Mouse (Mus musculus) induced T-regulatory cell, adult 2 months (primary cell): ENCODE data around the gene Pus7.
"Not testable (repeated sequence)": the region's sequence is repeated elsewhere in the genome, so short reads cannot be mapped to it uniquely, and the experiment has no call there.

ENCODE experiments used
- DNase-seq: peaks from one replicate; pipeline ENCODE4 v3.0.0-alpha.2; 2012; ENCODE audit warnings: low read depth

Gene Pus7

DNA sequence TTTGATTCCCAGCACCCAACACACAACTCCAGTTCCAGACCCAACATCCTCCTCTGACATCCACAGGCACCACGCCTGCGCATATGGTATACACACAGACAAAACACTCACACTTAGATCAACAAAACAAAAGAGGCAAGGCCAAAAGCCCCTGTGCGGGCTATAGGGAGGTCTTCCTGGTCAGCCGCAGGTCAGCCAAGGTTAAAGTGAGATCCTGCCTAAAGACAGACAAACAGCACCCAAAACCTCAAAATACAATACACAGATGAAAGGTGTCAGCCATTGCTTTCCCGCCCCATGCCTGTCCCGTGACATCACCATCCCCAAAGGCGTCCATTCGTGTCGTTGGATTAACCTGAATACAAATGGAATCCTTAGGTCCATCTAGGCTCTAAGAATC is 27.9 kb downstream of the Pus7 start:
- no peak for DNase-seq

DNA sequence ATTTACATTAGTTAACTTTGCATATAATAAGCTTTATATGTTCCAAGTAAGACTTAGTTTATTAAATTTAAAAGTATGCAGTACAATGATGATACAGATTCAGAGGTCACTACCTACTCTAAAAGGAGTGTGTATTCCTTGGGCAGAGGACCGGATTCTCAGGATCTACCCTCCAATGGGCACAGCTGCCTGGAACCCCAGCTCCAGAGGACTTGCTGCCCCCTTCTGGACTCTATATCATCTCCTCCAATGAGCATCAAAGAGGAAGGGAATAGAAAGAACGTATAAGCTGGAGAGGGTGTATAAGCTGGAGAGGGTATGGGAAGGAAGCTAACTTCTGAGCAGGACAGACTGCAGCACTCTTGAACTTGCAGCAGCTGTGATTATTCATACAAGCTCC is 33.6 kb downstream of the Pus7 start:
- DNase-seq: no peak

DNA sequence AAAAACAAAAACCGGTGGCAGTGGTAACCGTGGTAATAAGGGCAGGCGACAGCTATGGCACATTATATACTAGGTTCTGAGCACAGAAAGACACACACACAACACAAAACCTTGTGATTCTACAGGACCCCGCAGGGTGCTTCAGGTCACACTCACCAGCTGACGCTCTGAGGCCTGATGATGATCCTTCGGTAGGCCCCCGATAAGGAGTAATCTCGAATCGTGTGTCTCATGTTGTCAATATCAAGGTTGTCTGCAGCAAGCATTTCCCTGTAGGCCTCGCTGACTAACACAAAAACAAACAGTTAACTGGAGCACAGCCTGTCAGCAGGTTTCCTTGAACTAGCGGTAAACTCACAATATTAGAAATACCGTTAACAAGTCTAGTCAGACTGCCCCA is 40.2 kb downstream of the Pus7 start:
- no peak for DNase-seq

DNA sequence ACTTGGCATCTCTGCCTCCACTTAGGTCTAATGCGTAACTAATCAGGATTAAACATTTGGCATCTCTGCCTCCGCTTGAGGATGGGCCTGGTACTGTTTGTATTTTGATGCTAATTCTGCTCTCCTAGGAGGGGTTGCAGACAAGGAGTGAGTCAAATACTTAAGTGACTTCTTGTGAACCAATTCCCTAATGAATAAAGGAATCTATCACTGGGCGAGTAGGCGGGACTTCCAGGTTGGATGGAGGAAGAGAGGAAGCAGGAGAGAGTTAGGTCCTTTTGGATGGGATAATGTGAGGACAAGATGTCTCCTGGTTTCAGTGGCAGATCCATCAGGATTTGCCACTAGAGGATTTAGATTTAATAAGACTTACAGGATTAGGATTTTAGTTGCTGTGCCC is 46.4 kb downstream of the Pus7 start:
- DNase-seq: no peak

DNA sequence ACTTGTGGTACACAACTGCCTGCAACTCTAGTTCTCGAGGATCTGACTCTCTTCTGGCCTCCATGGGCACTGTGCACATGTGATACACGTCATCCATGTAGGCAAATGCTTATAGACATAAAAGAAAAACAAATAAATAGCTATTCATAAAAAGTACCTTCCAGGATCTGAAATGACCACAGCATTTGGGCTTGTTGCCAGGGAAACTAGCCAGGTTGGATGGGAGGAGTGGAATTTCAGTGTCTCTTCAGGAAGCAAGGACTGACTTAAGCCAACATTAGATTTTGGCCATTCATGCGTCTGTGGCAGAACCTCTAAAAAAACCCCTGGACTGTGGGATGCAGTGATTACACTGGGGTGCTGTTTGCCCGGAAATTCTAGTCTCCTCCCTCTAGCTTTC is 47.1 kb downstream of the Pus7 start:
- DNase-seq: no peak

DNA sequence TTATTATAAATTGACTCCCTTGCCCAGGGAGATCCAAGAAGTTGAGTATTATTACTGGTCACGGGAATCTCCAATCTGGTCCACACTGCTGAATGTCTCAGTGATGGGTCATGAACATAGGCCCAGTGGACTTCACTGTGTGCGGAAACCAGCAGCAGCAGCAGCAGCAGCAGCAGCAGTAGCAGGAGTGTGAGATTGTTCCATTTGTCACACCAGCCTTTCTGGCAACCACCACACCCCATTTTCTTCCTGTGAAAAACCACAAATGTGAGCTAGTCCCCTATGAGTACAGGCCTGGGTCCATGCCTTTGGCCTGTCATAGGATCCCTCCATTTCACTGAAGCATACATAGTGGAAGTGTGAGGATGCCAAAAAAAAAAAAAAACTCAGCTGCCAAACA is 61.6 kb downstream of the Pus7 start:
- peak; percentile 53 for DNase-seq

DNA sequence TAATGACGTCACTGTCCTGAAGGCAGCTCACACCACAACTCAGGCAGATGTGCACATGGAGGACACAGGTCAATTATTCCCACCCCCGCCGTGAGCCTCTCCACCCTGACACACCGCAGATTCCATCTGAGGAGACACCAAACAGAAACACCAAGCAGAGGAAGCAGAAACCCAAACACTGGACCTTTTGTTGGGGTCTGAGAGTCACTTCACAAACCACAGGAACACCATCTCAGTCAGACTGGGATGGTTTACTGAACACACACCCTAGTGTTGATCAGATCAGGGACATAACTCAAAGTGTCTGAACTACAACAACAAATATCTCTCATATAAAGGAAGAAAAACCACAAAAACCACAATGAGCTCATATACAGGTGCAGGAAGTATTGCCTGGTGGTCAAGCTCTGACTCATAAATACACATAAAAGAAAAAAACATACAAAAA is 64.6 kb downstream of the Pus7 start:
- DNase-seq: peak; percentile 81

DNA sequence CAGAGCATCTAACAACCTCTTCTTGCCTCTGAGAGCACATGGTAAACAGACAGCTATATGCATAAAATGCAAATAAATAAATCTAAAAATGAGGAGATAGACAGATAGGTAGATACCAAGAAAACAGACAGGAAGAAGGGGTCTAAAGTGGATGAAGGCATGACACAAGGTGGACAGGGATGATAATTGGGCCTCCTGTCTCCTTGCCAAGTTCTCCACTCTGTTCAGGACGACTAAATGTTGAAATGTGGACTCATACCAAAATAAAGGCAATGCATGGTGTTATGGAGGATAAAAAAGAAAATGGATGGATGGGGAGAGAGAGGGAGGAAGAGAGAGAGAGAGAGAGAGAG is 65.4 kb downstream of the Pus7 start:
- no peak for DNase-seq

DNA sequence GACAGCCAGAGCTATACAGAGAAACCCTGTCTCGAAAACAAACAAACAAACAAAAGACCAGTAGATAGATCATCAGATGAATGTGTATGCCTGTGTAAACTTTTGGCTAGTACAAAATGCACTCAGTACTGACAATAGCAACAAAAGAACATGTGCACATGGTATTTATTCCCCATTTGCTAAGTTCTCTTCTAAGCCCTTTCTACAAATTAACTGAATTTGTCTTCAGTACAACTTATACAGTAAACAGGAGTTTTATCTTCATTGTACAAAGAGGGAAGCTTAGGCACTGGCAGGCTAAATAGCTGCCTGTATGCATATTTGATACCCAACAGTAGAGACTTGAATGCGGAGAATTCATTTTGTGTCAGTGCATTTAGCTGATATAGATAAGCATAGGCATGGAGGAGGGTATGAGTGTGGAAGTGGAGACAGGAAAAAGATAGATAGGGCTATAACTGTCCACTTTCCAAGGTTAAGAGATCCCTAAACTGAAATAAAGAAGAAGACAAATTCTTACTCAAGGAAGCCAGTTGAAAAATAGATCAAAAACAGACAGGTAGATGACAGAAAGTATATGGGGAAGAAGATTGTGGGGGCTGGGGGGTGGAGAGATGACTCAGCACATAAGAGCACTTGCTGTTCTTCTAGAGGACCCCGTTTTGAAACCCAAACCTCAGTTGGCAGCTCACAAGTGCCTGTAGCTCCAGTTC is 65.9 kb downstream of the Pus7 start:
- DNase-seq: peak; percentile 30

DNA sequence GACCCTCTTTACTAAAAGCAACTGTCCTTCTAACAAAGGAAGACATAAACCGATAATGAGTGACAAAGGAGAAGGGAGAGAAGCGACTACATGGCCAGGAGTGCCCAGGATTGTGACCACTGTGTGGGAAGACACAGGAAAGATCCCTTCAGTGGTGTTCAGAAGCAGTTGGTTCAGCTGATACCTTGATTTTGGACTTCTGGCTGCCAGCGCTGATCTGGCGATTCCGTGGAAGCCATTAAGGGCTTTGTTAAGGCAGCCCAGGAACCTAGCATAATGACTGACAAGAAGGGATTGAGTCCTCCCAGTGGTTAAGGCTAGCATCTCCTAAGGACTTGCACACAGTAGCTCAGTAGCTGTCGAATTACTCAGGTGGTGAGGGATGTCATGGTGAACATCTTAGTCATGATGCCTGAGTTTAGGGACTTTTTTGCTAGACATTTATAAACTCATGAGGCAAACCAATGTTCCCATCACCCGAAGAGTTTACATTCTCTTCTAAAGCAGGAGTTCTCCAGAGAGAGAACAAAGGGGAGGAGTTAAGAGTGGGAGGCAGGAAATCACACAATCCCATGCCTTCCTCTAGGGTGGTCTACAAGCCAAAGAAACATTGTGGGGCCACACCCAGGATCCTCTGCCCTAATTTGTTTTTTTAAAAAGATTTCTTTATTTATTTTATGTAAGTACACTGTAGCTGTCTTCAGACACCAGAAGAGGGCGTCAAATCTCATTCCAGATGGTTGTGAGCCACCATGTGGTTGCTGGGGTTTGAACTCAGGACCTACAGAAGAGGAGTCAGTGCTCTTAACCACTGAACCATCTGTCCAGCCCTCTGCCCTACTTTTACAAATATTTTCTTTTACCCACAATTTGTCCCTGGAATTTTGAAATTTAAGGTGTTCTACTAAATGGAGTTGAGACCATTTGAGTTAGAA is 69.8 kb downstream of the Pus7 start:
- DNase-seq: peak; percentile 50

DNA sequence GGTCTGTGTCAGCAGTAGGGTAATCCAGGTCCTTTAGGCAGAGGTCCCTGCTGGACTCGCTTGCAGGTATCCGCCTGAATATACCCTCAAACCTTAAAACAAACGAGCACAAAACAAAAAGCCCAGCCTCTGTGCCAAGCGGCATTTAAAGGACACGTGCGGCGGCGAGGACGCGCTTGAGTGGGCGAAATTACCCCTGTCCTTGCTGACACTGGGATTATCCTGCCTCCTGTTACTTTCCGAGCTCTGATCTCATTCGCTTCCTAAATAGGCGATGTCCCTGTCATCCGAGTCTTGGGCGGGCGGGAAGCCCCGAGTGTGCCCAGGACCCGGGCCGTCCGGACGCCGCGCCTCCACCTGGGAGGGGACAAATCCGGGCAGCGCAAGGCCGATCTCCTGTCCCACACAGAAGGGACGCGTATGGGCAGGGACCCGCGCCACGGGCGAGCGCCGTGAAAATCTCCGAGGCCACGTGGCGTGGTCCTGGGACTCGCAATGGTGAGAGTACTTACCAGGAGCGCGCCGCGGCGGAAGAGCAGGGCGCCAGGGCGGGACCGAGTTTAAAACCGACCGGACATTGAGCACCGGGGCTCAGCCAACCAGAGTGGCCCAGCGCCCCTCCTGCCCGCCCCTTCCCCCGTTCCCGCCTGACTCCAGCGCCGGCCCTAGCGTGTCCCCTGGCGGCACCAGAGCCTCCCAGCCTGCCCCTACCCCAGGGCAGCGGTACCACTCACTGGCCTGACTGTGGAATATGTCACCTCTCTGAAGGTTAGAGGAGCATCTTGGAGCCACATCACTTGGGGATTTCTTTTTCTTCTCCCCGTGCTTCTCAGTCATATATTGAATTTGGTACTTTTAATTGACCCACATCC is 71.1 kb downstream of the Pus7 start:
- DNase-seq: peak; percentile 79

DNA sequence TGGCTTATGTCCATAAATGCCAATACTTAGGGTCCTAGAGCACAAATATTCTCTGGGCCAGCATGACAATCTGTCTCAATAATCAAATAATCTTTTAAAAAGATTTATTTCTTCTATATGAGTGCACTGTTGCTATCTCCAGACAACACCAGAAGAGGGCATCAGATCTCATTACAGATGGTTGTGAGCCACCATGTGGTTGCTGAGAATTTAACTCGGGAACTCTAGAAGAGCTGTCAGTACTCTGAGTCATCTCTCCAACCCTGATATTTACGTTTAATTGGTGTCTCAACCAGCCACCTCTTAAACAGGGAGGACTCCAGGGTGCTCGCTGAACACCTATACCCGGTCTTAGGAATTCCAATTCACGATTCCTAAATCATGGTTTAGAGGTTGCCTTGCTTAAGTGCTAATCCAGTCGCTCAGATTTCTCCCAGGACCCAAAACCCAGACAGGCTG is 71.8 kb downstream of the Pus7 start:
- DNase-seq: not testable (repeated sequence)

DNA sequence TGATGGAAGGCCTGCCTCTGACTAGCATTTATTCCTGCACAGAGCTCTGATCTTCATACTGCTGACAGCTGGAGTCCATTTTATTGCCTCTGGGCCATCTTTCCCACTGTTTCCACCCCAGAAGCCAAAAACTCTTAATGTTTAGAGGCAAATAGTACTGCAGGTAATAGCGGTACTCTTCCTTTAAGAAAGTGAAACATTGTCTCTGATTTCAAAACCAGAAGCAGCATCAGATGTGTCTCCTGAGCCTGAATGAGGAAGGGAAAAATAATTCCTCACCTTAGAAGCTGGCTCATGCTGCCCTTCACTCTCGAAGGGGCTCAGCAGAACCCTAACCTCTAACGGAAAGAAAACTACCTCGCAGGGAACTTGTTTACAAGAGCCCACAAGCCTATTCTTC is 72.3 kb downstream of the Pus7 start:
- peak; percentile 36 for DNase-seq

DNA sequence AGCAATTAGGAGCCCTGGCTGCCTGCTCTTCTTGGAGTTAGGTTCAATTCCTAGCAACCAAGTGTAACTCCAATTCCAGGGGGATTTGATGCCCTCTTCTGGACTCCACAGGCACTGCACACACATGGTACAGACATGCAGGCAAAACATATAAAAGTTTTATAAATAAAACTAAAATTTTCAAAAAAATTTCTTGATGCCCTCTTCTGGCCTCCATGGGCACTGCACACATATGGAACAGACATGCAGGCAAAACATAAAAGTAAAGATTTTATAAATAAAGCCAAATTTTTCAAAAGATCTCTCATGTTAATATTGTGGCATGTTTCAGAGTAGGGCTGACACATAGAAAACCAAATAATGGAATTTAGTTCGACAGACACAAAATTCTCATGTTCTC is 73.8 kb downstream of the Pus7 start:
- no peak for DNase-seq

DNA sequence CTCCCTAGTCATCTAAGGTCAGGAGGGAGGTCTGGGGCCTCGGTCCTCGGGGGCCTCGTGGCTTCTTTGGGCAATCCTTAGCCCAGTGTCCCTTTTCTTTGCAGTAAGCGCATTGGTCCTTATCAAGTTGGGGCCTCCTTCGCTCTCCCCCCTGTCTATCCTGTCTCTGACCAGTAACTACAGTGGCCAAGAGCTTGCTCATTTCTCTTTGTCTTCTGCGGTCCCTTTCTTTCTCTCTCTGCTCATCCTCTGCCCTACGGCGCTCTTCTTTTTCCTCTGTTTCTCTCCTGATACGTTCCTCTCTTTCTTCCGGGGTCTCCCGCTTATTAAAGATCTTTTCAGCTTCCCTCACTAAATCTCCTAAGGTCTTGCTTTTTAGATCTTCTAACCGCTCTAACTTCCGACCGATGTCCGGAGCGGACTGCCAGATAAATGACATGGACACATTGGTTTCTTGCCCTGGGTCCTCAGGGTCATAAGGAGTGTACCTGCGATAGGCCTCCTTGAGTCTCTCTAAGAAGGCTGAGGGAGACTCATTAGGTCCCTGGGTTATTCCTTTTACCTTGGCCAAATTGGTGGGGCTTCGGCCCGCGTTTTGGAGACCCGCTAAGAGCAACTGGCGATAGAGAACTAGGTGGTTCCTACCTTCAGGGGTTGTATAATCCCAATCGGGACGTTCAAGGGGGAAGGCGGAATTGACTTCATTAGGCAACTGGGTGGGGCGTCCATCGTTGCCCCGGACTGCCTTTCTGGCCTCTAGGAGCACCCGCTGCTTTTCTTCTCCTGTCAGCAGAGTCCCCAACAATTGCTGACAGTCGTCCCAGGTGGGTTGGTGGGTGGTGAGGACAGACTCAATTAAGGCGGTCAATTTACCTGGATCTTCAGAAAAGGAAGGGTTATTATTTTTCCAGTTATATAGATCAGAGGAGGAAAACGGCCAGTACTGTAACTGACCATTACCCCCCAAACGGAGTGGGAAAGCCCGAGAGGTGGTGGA is 76.6 kb downstream of the Pus7 start:
- DNase-seq: not testable (repeated sequence)

DNA sequence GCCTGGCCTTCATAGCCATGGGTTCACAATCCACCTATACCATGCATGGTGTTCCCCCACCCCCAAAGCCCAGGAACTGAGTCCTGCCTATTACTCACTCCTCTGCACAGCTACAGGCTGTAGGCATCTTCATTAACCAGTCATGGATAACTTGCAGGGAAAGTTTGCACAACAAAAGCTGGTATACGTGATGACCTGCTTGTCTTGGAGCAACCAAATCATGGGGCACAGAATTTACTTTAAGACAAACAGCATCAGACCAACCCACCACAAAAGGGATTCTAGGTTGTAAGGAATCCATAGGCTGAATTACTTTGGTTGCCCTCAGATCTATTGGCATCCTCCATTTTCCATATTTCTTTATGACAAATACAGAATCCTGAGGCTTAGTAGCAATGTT is 86.1 kb downstream of the Pus7 start:
- DNase-seq: no peak
